In genomic region chr5:43045860-43046259, GRCm38 (mm10) we compare ENCODE assay signal across 17 mouse cellular contexts.
"Had no signal": no experiment of that assay in that cellular context is flagged by ENCODE, and none has a peak within 500 bp of the region (broad histone marks: within the 10 kb centered on the region; RNA-seq: fewer than 3 reads in every experiment).

No protein-coding gene starts in this region.

- H3K4me1 ChIP-seq: kidney, embryonic 15.5 days; liver, embryonic 13.5 days; neural tube, embryonic 12.5 days; neural tube, embryonic 15.5 days had no signal

- H3K9me3 ChIP-seq: kidney, embryonic 15.5 days; liver, embryonic 13.5 days; neural tube, embryonic 12.5 days; neural tube, embryonic 15.5 days had no signal

- H3K9ac ChIP-seq: kidney, embryonic 15.5 days; liver, embryonic 13.5 days; neural tube, embryonic 12.5 days; neural tube, embryonic 15.5 days had no signal

- H3K27ac ChIP-seq: kidney, embryonic 15.5 days; left cerebral cortex, adult 2 months; liver, embryonic 13.5 days; macrophage; neural tube, embryonic 12.5 days; neural tube, embryonic 15.5 days had no signal

- DNase-seq: kidney, adult 11 months; kidney, adult 8-10 months; kidney, postnatal 10 days; kidney, postnatal 36 days; layer of hippocampus, postnatal 36 days; liver, embryonic 13.5 days; lung, adult 2 months; lung, postnatal 14 days; midbrain, embryonic 14.5 days; retina, postnatal 1 day; thymus, adult 18-20 months; thymus, postnatal 4 days had no signal

- H3K27me3 ChIP-seq: liver, embryonic 13.5 days; neural tube, embryonic 12.5 days; neural tube, embryonic 15.5 days had no signal

- H3K4me3 ChIP-seq: kidney, embryonic 15.5 days; left cerebral cortex, adult 2 months; liver, embryonic 13.5 days; neural tube, embryonic 12.5 days; neural tube, embryonic 15.5 days had no signal

- H3K36me3 ChIP-seq: kidney, embryonic 15.5 days; liver, embryonic 13.5 days; neural tube, embryonic 12.5 days; neural tube, embryonic 15.5 days had no signal
